Mouse (Mus musculus) left cerebral cortex, adult 8-10 months (tissue): ENCODE measurements around the gene Ankrd33b. TPM values are rescaled to one million over a fixed set of nuclear protein-coding genes. Genes with fewer than 3 reads are reported as not detected.

Experiments
- DNase-seq, 2 experiments: peaks; one replicate each; pipeline ENCODE4 v3.0.0; 2022; ENCODE audit warnings: low spot score in 2 of 2
- total RNA-seq, 4 experiments: library from RNA; stranded (reverse); gene quantifications; 2 replicates each; pipeline ENCODE4 v1.2.4; 2022

Ankrd33b gene
- total RNA-seq, 4 experiments from 2014 or later: 61.4 to 76.2 (median 72.9) TPM

GRCm38 (mm10) chr15:31304302-31304701, 63.2 kb downstream of the Ankrd33b start:
- DNase-seq: no peak

- no peak for DNase-seq
Observed at GRCm38 (mm10) chr15:31302293-31302990, 65.1 kb downstream of the Ankrd33b start.

GRCm38 (mm10) chr15:31299258-31299917, 68.1 kb downstream of the Ankrd33b start:
- no peak for DNase-seq

GRCm38 (mm10) chr15:31297777-31298137, 69.8 kb downstream of the Ankrd33b start:
- no peak for DNase-seq

GRCm38 (mm10) chr15:31296882-31297776, 70.4 kb downstream of the Ankrd33b start:
- DNase-seq: no peak

- no peak for DNase-seq
Observed at GRCm38 (mm10) chr15:31294311-31294710, 73.2 kb downstream of the Ankrd33b start.

GRCm38 (mm10) chr15:31292627-31293026, 74.9 kb downstream of the Ankrd33b start:
- no peak for DNase-seq

- DNase-seq: no peak
Observed at GRCm38 (mm10) chr15:31285695-31286094, 81.8 kb downstream of the Ankrd33b start.

GRCm38 (mm10) chr15:31284922-31285631, 82.4 kb downstream of the Ankrd33b start:
- DNase-seq: no peak

GRCm38 (mm10) chr15:31284142-31284541, 83.4 kb downstream of the Ankrd33b start:
- DNase-seq: no peak

GRCm38 (mm10) chr15:31282353-31282752, 85.2 kb downstream of the Ankrd33b start:
- no peak for DNase-seq

GRCm38 (mm10) chr15:31281830-31282229, 85.7 kb downstream of the Ankrd33b start:
- DNase-seq: no peak

GRCm38 (mm10) chr15:31280683-31281082, 86.8 kb downstream of the Ankrd33b start:
- no peak for DNase-seq

- DNase-seq: no peak
Observed at GRCm38 (mm10) chr15:31280059-31280458, 87.5 kb downstream of the Ankrd33b start.

- DNase-seq: no peak
Observed at GRCm38 (mm10) chr15:31279577-31280004, 87.9 kb downstream of the Ankrd33b start.

GRCm38 (mm10) chr15:31279120-31279519, 88.4 kb downstream of the Ankrd33b start:
- DNase-seq: no peak

GRCm38 (mm10) chr15:31278090-31278489, 89.4 kb downstream of the Ankrd33b start:
- DNase-seq: no peak

- no peak for DNase-seq
Observed at GRCm38 (mm10) chr15:31273509-31273908, 94.0 kb downstream of the Ankrd33b start.

GRCm38 (mm10) chr15:31272695-31273094, 94.8 kb downstream of the Ankrd33b start:
- no peak for DNase-seq

GRCm38 (mm10) chr15:31269558-31269957, 98.0 kb downstream of the Ankrd33b start:
- no peak for DNase-seq

- no peak for DNase-seq
Observed at GRCm38 (mm10) chr15:31268148-31268547, 99.4 kb downstream of the Ankrd33b start.
